Mouse (Mus musculus): Measurements from ENCODE around the gene Gm26602. TPM values are rescaled to one million over a fixed set of nuclear protein-coding genes. Genes with fewer than 3 reads are reported as not detected.

The Gm26602 gene
- 11.6 TPM for polyA plus RNA-seq (2017; shearing (Covaris generic))

GRCm38 (mm10) chr10:79910556-79910955 is at the start of gene Gm26602:
Gene Gm26602, plus strand, starts transcription at chr10:79910856.

GRCm38 (mm10) chr10:79874290-79874862 is 36.3 kb upstream of the Gm26602 start, which contains the start of the genes Prtn3 and Plppr3:
Gene Prtn3, plus strand, starts transcription at chr10:79874476.
Gene Plppr3, minus strand, starts transcription at chr10:79874634.

GRCm38 (mm10) chr10:79886054-79886453 is 24.6 kb upstream of the Gm26602 start, which contains the start of gene Elane:
Gene Elane, plus strand, starts transcription at chr10:79886247.

GRCm38 (mm10) chr10:79890670-79891069 is 20.0 kb upstream of the Gm26602 start, which contains the start of gene Cfd:
Gene Cfd, plus strand, starts transcription at chr10:79890853.

GRCm38 (mm10) chr10:79908167-79909091 is 2.2 kb upstream of the Gm26602 start, which contains the start of gene Med16:
Gene Med16, minus strand, starts transcription at chr10:79908923.

GRCm38 (mm10) chr10:79916808-79917531 is 6.3 kb downstream of the Gm26602 start, which contains the start of gene Kiss1r:
Gene Kiss1r, plus strand, starts transcription at chr10:79916971.

GRCm38 (mm10) chr10:79920958-79921535 is 10.4 kb downstream of the Gm26602 start, which contains the start of gene R3hdm4:
Gene R3hdm4, minus strand, starts transcription at chr10:79921208.

GRCm38 (mm10) chr10:79926491-79927323 is 16.1 kb downstream of the Gm26602 start, which contains the start of gene Arid3a:
Gene Arid3a, plus strand, starts transcription at chr10:79927043.

GRCm38 (mm10) chr10:79959847-79960601 is 49.4 kb downstream of the Gm26602 start, which contains the start of gene Wdr18:
Gene Wdr18, plus strand, starts transcription at chr10:79960152.

Other genes starting within 250 kb of the Gm26602 start
- gene Madcam1, start 246.3 kb upstream of the Gm26602 start, polyA plus RNA-seq (2017; shearing (Covaris generic)) = not detected
- 24.0 TPM for gene Tpgs1, start 241.5 kb upstream of the Gm26602 start, polyA plus RNA-seq (2017; shearing (Covaris generic))
- gene Cdc34, start 228.7 kb upstream of the Gm26602 start, polyA plus RNA-seq (2017; shearing (Covaris generic)) = 83.3 TPM
- 2.7 TPM for gene Gzmm, start 221.8 kb upstream of the Gm26602 start, polyA plus RNA-seq (2017; shearing (Covaris generic))
- 178 TPM for gene Bsg, start 206.4 kb upstream of the Gm26602 start, polyA plus RNA-seq (2017; shearing (Covaris generic))
- 0.12 TPM for gene Hcn2, start 194.2 kb upstream of the Gm26602 start, polyA plus RNA-seq (2017; shearing (Covaris generic))
- gene Polrmt, start 164.3 kb upstream of the Gm26602 start, polyA plus RNA-seq (2017; shearing (Covaris generic)) = 33.4 TPM
- gene Fgf22, start 155.8 kb upstream of the Gm26602 start, polyA plus RNA-seq (2017; shearing (Covaris generic)) = not detected
- gene Rnf126, start 143.9 kb upstream of the Gm26602 start, polyA plus RNA-seq (2017; shearing (Covaris generic)) = 47.0 TPM
- gene Fstl3, start 133.6 kb upstream of the Gm26602 start, polyA plus RNA-seq (2017; shearing (Covaris generic)) = 0.31 TPM
- not detected for gene Prss57, start 119.9 kb upstream of the Gm26602 start, polyA plus RNA-seq (2017; shearing (Covaris generic))
- 3.5 TPM for gene Palm, start 117.3 kb upstream of the Gm26602 start, polyA plus RNA-seq (2017; shearing (Covaris generic))
- not detected for gene Misp, start 89.9 kb upstream of the Gm26602 start, polyA plus RNA-seq (2017; shearing (Covaris generic))
- 555 TPM for gene Ptbp1, start 56.4 kb upstream of the Gm26602 start, polyA plus RNA-seq (2017; shearing (Covaris generic))
- not detected for gene Prtn3, start 36.4 kb upstream of the Gm26602 start, polyA plus RNA-seq (2017; shearing (Covaris generic))
- 11.3 TPM for gene Plppr3, start 36.2 kb upstream of the Gm26602 start, polyA plus RNA-seq (2017; shearing (Covaris generic))
- gene Elane, start 24.6 kb upstream of the Gm26602 start, polyA plus RNA-seq (2017; shearing (Covaris generic)) = not detected
- gene Cfd, start 20.0 kb upstream of the Gm26602 start, polyA plus RNA-seq (2017; shearing (Covaris generic)) = not detected
- gene Med16, start 1.9 kb upstream of the Gm26602 start, polyA plus RNA-seq (2017; shearing (Covaris generic)) = 31.9 TPM
- gene Kiss1r, start 6.1 kb downstream of the Gm26602 start, polyA plus RNA-seq (2017; shearing (Covaris generic)) = 0.26 TPM
- gene R3hdm4, start 10.4 kb downstream of the Gm26602 start, polyA plus RNA-seq (2017; shearing (Covaris generic)) = 113 TPM
- 10.6 TPM for gene Arid3a, start 16.2 kb downstream of the Gm26602 start, polyA plus RNA-seq (2017; shearing (Covaris generic))
- gene Wdr18, start 49.3 kb downstream of the Gm26602 start, polyA plus RNA-seq (2017; shearing (Covaris generic)) = 55.5 TPM
- not detected for gene Grin3b, start 59.9 kb downstream of the Gm26602 start, polyA plus RNA-seq (2017; shearing (Covaris generic))
- 28.1 TPM for gene Tmem259, start 73.5 kb downstream of the Gm26602 start, polyA plus RNA-seq (2017; shearing (Covaris generic))
- 501 TPM for gene Cnn2, start 77.7 kb downstream of the Gm26602 start, polyA plus RNA-seq (2017; shearing (Covaris generic))
- 52.9 TPM for gene Abca7, start 85.6 kb downstream of the Gm26602 start, polyA plus RNA-seq (2017; shearing (Covaris generic))
- gene Arhgap45, start 105.8 kb downstream of the Gm26602 start, polyA plus RNA-seq (2017; shearing (Covaris generic)) = 733 TPM
- gene Polr2e, start 128.9 kb downstream of the Gm26602 start, polyA plus RNA-seq (2017; shearing (Covaris generic)) = 112 TPM
- gene Gpx4, start 136.3 kb downstream of the Gm26602 start, polyA plus RNA-seq (2017; shearing (Covaris generic)) = 368 TPM
- gene Sbno2, start 194.7 kb downstream of the Gm26602 start, polyA plus RNA-seq (2017; shearing (Covaris generic)) = 62.6 TPM
- gene Stk11, start 204.9 kb downstream of the Gm26602 start, polyA plus RNA-seq (2017; shearing (Covaris generic)) = 79.3 TPM
- 431 TPM for gene Atp5d, start 227.8 kb downstream of the Gm26602 start, polyA plus RNA-seq (2017; shearing (Covaris generic))
- 18.9 TPM for gene Cbarp, start 230.0 kb downstream of the Gm26602 start, polyA plus RNA-seq (2017; shearing (Covaris generic))
- 7.3 TPM for gene Midn, start 237.4 kb downstream of the Gm26602 start, polyA plus RNA-seq (2017; shearing (Covaris generic))

Data from effector memory CD4-positive, alpha-beta T cell, adult 5 months (primary cell).